In genomic region chr1:42681762-42682161, GRCm38 (mm10) we compare ENCODE assay signal across 30 mouse cellular contexts. TPM values are rescaled to one million over a fixed set of nuclear protein-coding genes. Genes with fewer than 3 reads are reported as not detected.
"Had no signal": no experiment of that assay in that cellular context is flagged by ENCODE, and none has a peak within 500 bp of the region (broad histone marks: within the 10 kb centered on the region; RNA-seq: fewer than 3 reads in every experiment).

No protein-coding gene starts in this region.

- H3K9ac ChIP-seq: heart, embryonic 13.5 days; heart, embryonic 15.5 days; hindbrain, embryonic 12.5 days; hindbrain, embryonic 14.5 days; intestine, embryonic 15.5 days; limb, embryonic 12.5 days; liver, embryonic 13.5 days; liver, embryonic 15.5 days had no signal

- ATAC-seq: hindbrain, embryonic 16.5 days; inflammation-experienced regulatory T-cells, adult 6 months; intestine, embryonic 15.5 days; intestine, postnatal 0 days had no signal

- H3K4me2 ChIP-seq: heart, embryonic 11.5 days; heart, embryonic 13.5 days; heart, embryonic 15.5 days; hindbrain, embryonic 12.5 days; hindbrain, embryonic 14.5 days; intestine, embryonic 15.5 days; limb, embryonic 12.5 days; liver, embryonic 11.5 days; liver, embryonic 13.5 days; liver, embryonic 15.5 days had no signal

- H3K36me3 ChIP-seq: heart, embryonic 13.5 days; heart, embryonic 15.5 days; hindbrain, embryonic 12.5 days; intestine, embryonic 15.5 days; limb, embryonic 10.5 days; limb, embryonic 12.5 days; liver, embryonic 13.5 days; liver, embryonic 15.5 days had no signal

- H3K4me3 ChIP-seq: heart, adult 2 months; heart, embryonic 13.5 days; heart, embryonic 15.5 days; hindbrain, embryonic 10.5 days; hindbrain, embryonic 12.5 days; intestine, embryonic 15.5 days; left cerebral cortex, adult 2 months; limb, embryonic 10.5 days; limb, embryonic 12.5 days; liver, embryonic 13.5 days; liver, embryonic 15.5 days had no signal

- DNase-seq: gastrocnemius, postnatal 14 days; gastrocnemius, postnatal 36 days; heart, adult 11 months; heart, adult 2 months; heart, postnatal 14 days; heart, postnatal 36 days; kidney, adult 18-20 months; kidney, adult 8-10 months; kidney, postnatal 10 days; kidney, postnatal 25 days; kidney, postnatal 4 days; liver; liver, embryonic 13.5 days had no signal

- H3K9me3 ChIP-seq: heart, embryonic 13.5 days; heart, embryonic 15.5 days; hindbrain, embryonic 10.5 days; hindbrain, embryonic 12.5 days; intestine, embryonic 15.5 days; limb, embryonic 10.5 days; limb, embryonic 12.5 days; liver, embryonic 13.5 days; liver, embryonic 15.5 days had no signal

- H3K27ac ChIP-seq: heart, adult 2 months; heart, embryonic 13.5 days; heart, embryonic 15.5 days; hindbrain, embryonic 10.5 days; hindbrain, embryonic 12.5 days; hindbrain, embryonic 14.5 days; intestine, embryonic 15.5 days; left cerebral cortex, adult 2 months; limb, embryonic 10.5 days; limb, embryonic 12.5 days; liver, embryonic 13.5 days; liver, embryonic 15.5 days had no signal

- H3K4me1 ChIP-seq: liver, embryonic 13.5 days had no signal

RNA-seq across cellular contexts. Expression of gene Pou3f3, which starts 13.8 kb away (rescaled TPM):
- total RNA-seq: gastrocnemius, adult 18-20 months; gastrocnemius, postnatal 14 days; gastrocnemius, postnatal 36 days; heart, adult 2 months; heart, postnatal 14 days; heart, postnatal 36 days had no signal
- polyA plus RNA-seq: heart, adult 2 months; heart, postnatal 0 days; inflammation-experienced regulatory T-cells, adult 6 months; limb, embryonic 10.5 days had no signal
